Mouse (Mus musculus): ENCODE data around the gene Mip.
"Not testable (repeated sequence)": the region's sequence is repeated elsewhere in the genome, so short reads cannot be mapped to it uniquely, and the experiment has no call there.

Mip gene

GRCm38 (mm10) chr10:128225538-128225937 lies at the start of gene Mip:
Gene Mip (plus strand): TSS chr10:128225838.
- DNase-seq (ENCODE audit: low spot score) = no peak

GRCm38 (mm10) chr10:128175996-128176755 lies 49.5 kb upstream of the Mip start:
- peak; percentile 23 for DNase-seq (ENCODE audit: low spot score)

DNA sequence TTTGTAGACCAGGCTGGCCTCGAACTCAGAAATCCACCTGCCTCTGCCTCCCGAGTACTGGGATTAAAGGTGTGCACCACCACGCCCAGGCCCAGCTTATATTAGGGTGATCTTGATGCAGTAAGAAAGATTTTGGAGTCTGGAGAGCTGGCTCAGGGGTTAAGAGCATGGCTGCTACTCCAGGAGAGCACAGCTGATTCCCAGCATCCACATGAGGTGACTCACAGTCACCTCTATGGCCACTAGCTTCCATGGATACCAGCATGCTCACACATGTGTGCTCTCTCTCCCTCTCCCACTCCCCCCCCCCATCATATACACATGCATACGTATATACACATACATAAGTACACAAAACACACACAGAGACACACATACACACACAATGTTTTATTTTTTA lies 48.3 kb upstream of the Mip start:
- DNase-seq (ENCODE audit: low spot score) = no peak

- no peak for DNase-seq (ENCODE audit: low spot score)
Observed at GRCm38 (mm10) chr10:128179989-128180388, 45.6 kb upstream of the Mip start, which contains the start of gene Rbms2. Gene Rbms2 (minus strand): TSS chr10:128180297.

- DNase-seq (ENCODE audit: low spot score) = no peak
Observed at GRCm38 (mm10) chr10:128184296-128184695, 41.3 kb upstream of the Mip start.

- DNase-seq (ENCODE audit: low spot score) = no peak
Observed at GRCm38 (mm10) chr10:128185277-128185940, 40.2 kb upstream of the Mip start.

GRCm38 (mm10) chr10:128185959-128186358 lies 39.7 kb upstream of the Mip start:
- peak; percentile 76 for DNase-seq (ENCODE audit: low spot score)

GRCm38 (mm10) chr10:128187181-128187605 lies 38.4 kb upstream of the Mip start:
- no peak for DNase-seq (ENCODE audit: low spot score)

- peak; percentile 68 for DNase-seq (ENCODE audit: low spot score)
Observed at GRCm38 (mm10) chr10:128188242-128188877, 37.3 kb upstream of the Mip start.

DNA sequence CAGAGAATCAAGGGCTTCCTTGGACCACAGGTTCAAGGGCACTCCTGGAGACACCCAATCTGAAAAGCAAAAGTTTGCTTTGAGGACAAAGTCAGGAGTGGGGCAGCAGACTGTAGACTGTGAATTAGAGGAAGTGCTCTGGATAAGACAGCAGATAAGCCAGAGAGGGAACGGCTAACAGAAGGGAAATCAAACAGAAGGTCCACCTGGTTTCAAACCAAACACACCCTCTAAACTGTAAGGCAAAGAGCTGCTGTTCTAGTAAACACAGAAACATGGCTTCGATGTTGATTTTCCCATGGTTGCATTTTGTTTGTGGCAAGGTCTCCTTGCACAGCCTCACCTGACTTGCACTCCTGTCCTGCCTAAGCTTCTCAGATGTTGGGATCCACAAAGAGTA lies 34.2 kb upstream of the Mip start:
- DNase-seq (ENCODE audit: low spot score) = no peak

- DNase-seq (ENCODE audit: low spot score) = not testable (repeated sequence)
Observed at GRCm38 (mm10) chr10:128192030-128192766, 33.4 kb upstream of the Mip start.

GRCm38 (mm10) chr10:128193113-128193512 lies 32.5 kb upstream of the Mip start:
- DNase-seq (ENCODE audit: low spot score) = no peak

DNA sequence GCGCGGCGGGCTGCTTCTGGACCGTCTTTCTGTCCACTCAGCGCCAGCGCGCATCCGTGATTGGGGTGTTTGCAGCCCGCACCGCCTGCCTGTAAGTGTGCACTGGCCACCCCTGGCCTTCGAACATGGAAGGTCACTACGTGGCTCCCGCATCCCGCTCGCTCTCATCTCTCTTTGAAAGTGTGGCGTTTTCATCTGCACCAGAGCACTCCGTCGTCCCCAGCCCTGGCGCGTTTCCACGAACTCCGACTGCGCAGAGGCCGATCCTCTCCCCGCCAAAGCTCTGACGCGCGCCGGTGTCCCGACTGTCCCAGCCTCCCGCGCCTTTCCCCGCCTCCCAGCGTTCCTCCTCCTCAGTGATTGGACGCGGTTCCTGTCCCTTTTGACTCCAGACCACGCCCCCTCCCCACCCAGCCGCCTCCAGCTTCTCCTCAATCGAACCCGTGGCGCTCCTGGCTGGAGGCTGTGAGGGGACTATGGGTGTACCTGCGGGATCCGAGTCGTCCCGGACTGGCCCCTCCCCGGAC lies 31.6 kb upstream of the Mip start, which contains the start of gene Gls2:
Gls2 (plus strand) TSS at position 434 of the 527 bp plus-strand sequence.
- peak; percentile 95 for DNase-seq (ENCODE audit: low spot score)

DNA sequence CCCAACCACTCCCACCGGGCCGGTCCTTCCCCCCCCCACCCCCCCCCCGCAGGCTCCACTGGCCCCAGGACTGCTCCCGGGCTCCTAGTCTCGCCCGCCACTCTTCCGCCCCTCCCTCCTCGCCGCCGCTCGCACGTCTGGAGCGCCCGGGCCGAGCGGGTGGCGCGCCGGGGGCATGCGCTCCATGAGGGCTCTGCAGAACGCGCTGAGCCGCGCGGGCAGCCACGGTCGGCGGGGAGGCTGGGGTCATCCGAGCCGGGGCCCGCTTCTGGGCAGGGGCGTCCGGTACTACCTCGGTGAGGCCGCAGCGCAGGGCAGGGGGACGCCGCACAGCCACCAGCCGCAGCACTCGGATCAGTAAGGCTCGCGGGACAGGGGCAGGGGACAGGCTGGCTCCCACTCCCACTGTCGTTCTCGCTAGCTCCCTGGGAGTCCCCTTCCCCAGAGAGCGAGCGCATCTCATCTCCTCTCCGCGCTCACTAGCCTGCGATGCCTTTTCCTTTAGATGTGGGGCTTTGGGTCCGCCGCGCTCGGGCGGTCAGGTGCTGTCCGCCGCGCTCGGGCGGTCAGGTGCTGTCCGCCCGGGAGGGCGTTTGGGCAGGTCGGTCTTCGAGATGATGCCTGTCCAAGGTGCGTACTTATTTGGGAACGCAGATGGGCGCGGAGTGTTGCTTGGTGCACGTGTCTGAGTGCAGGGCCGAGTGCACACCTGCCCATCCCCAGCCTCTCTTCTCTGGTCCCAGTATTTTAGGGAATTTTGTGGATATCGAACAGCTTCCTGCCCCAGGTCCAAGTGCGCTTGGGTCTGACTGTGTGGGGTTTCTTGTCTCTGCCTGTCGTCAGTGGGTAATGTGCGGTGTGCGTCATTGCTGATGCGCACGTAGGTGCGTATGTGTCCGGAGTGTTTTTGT lies 30.8 kb upstream of the Mip start:
- DNase-seq (ENCODE audit: low spot score) = peak; percentile 36

- DNase-seq (ENCODE audit: low spot score) = no peak
Observed at GRCm38 (mm10) chr10:128201856-128202255, 23.8 kb upstream of the Mip start.

- DNase-seq (ENCODE audit: low spot score) = no peak
Observed at GRCm38 (mm10) chr10:128204941-128205340, 20.7 kb upstream of the Mip start.

- no peak for DNase-seq (ENCODE audit: low spot score)
Observed at GRCm38 (mm10) chr10:128208326-128208725, 17.3 kb upstream of the Mip start.

GRCm38 (mm10) chr10:128209311-128210009 lies 16.2 kb upstream of the Mip start:
- DNase-seq (ENCODE audit: low spot score) = no peak

- no peak for DNase-seq (ENCODE audit: low spot score)
Observed at GRCm38 (mm10) chr10:128210131-128210530, 15.5 kb upstream of the Mip start.

DNA sequence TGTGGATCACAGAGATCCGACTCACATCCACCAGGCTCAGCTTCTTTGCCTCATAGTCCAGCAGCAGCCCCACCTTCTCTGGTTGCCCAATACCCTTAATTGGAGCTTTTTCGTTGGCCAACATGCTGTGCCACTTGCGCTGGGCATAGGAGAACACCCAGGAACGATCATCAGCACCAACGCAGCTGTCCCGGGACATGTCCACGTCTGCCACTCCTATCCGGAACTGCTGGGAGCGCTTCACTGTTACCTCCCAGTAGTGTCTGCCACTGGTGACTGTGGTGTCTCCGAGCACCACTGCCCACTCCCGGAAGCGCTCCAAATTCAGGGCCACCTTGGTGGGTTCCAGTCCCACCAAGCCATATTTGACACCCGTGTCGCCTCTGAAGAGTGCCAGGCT lies 14.7 kb upstream of the Mip start:
- DNase-seq (ENCODE audit: low spot score) = peak; percentile 16
